Mouse (Mus musculus): ENCODE results near the gene Tradd.

DNA sequence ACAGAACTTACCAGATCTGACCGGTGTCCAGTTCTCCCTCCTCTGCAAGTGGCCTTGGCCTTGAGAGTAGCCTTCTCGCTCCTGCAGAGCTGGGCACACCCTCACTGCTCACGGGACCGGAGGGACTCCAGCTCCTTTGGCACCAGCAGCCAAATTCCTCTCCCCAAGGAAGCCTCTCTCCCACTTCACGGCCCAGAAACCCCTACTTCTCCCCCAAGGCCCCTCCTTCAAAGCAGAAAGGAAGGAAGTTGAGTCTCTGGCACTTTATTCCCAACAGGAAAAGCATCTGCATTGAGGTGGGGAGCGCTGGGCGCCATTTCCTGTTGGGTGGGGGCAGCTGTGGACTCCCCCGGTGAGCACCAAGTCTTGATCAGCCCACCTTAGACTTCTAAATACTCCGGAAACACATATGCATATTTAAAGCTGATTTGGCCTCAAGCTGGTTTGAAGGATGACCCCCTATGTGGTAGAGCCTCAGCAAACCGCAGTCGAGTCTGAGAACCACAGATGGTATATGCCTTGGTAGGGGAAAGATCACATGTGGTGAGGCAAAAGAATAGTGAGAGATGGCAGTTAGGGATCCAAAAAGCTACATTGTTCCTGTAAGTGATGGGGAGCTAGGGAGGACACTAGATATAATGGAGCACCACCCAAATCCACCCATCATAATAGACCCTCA, 31.6 kb upstream of the Tradd start, which contains the start of gene Exoc3l:
- TF ChIP-seq CTCF (IDR thresholded peaks at IDR 0.05; ENCODE audit: low read depth) (no peak), EP300 (IDR thresholded peaks at IDR 0.05; ENCODE audit: low read depth) (no peak)

All from liver, embryonic 14.5 days (tissue).